Mouse (Mus musculus): ENCODE data around the gene Jakmip3. TPM values are rescaled to one million over a fixed set of nuclear protein-coding genes. Genes with fewer than 3 reads are reported as not detected.

The Jakmip3 gene
- polyA plus RNA-seq, 1 experiment = not detected

- no peak for TF ChIP-seq CEBPB (IDR thresholded peaks at IDR 0.05; ENCODE audit: low read depth)
- H3ac ChIP-seq (ENCODE audit: control insufficient read depth, insufficient read length, low read depth) = no peak overlapping the region
- peaks cover 77% of the 10 kb centered on the region for H3K27me3 ChIP-seq (ENCODE audit: control insufficient read depth, insufficient read depth, insufficient read length)
- H3K79me2 ChIP-seq (ENCODE audit: control insufficient read depth, insufficient read depth) = no peaks in the 10 kb centered on the region
- H3K79me3 ChIP-seq (ENCODE audit: low read depth) = no peaks in the 10 kb centered on the region
- H3K36me3 ChIP-seq (ENCODE audit: control insufficient read depth, insufficient read depth) = no peaks in the 10 kb centered on the region
- H3K4me3 ChIP-seq (ENCODE audit: insufficient read depth, poor library complexity, severe bottlenecking) = no peak overlapping the region
Measured at GRCm38 (mm10) chr7:139091681-139092080, 151.2 kb downstream of the Jakmip3 start.

GRCm38 (mm10) chr7:139092676-139093075 is 152.1 kb downstream of the Jakmip3 start:
- Histone ChIP-seq H3K36me3 (ENCODE audit: control insufficient read depth, insufficient read depth) (no peaks in the 10 kb centered on the region), H3K4me3 (ENCODE audit: insufficient read depth, poor library complexity, severe bottlenecking) (no peak overlapping the region), H3K27me3 (ENCODE audit: control insufficient read depth, insufficient read depth, insufficient read length) (peaks cover 82% of the 10 kb centered on the region), H3K79me3 (ENCODE audit: low read depth) (no peaks in the 10 kb centered on the region), H3K79me2 (ENCODE audit: control insufficient read depth, insufficient read depth) (no peaks in the 10 kb centered on the region), H3ac (ENCODE audit: control insufficient read depth, insufficient read length, low read depth) (no peak overlapping the region)
- TF ChIP-seq MYOG (IDR thresholded peaks at IDR 0.05; ENCODE audit: control insufficient read depth, extremely low read depth, insufficient read length) = no peak
- TF ChIP-seq USF1 (IDR thresholded peaks at IDR 0.05; ENCODE audit: low read depth) = no peak
- TF ChIP-seq MYOD1 (IDR thresholded peaks at IDR 0.05; ENCODE audit: control insufficient read depth, insufficient read length, low read depth) = no peak
- no peak for TF ChIP-seq CTCF (IDR thresholded peaks at IDR 0.05; ENCODE audit: control insufficient read depth, insufficient read depth, insufficient read length)
- TF ChIP-seq CEBPB (IDR thresholded peaks at IDR 0.05; ENCODE audit: low read depth) = no peak
- TF ChIP-seq MAX (IDR thresholded peaks at IDR 0.05) = no peak
- TF ChIP-seq FOSL1 (IDR thresholded peaks at IDR 0.05; ENCODE audit: insufficient read depth, low read length, poor library complexity, severe bottlenecking) = no peak

GRCm38 (mm10) chr7:139093124-139093523 is 152.6 kb downstream of the Jakmip3 start:
- Histone ChIP-seq H3K27me3 (ENCODE audit: control insufficient read depth, insufficient read depth, insufficient read length) (peaks cover 85% of the 10 kb centered on the region), H3ac (ENCODE audit: control insufficient read depth, insufficient read length, low read depth) (no peak overlapping the region), H3K4me3 (ENCODE audit: insufficient read depth, poor library complexity, severe bottlenecking) (no peak overlapping the region), H3K79me3 (ENCODE audit: low read depth) (no peaks in the 10 kb centered on the region), H3K36me3 (ENCODE audit: control insufficient read depth, insufficient read depth) (no peaks in the 10 kb centered on the region), H3K79me2 (ENCODE audit: control insufficient read depth, insufficient read depth) (no peaks in the 10 kb centered on the region)
- no peak for TF ChIP-seq USF1 (IDR thresholded peaks at IDR 0.05; ENCODE audit: low read depth)
- TF ChIP-seq CEBPB (IDR thresholded peaks at IDR 0.05; ENCODE audit: low read depth) = no peak
- no peak for TF ChIP-seq MYOG (IDR thresholded peaks at IDR 0.05; ENCODE audit: control insufficient read depth, extremely low read depth, insufficient read length)
- TF ChIP-seq CTCF (IDR thresholded peaks at IDR 0.05; ENCODE audit: control insufficient read depth, insufficient read depth, insufficient read length) = no peak
- TF ChIP-seq MYOD1 (IDR thresholded peaks at IDR 0.05; ENCODE audit: control insufficient read depth, insufficient read length, low read depth) = no peak
- no peak for TF ChIP-seq FOSL1 (IDR thresholded peaks at IDR 0.05; ENCODE audit: insufficient read depth, low read length, poor library complexity, severe bottlenecking)
- TF ChIP-seq MAX (IDR thresholded peaks at IDR 0.05) = no peak

GRCm38 (mm10) chr7:139093781-139094180 is 153.3 kb downstream of the Jakmip3 start:
- peaks cover 85% of the 10 kb centered on the region for H3K27me3 ChIP-seq (ENCODE audit: control insufficient read depth, insufficient read depth, insufficient read length)
- no peaks in the 10 kb centered on the region for H3K36me3 ChIP-seq (ENCODE audit: control insufficient read depth, insufficient read depth)
- H3K79me3 ChIP-seq (ENCODE audit: low read depth) = no peaks in the 10 kb centered on the region
- no peaks in the 10 kb centered on the region for H3K79me2 ChIP-seq (ENCODE audit: control insufficient read depth, insufficient read depth)
- H3K4me3 ChIP-seq (ENCODE audit: insufficient read depth, poor library complexity, severe bottlenecking) = no peak overlapping the region
- H3ac ChIP-seq (ENCODE audit: control insufficient read depth, insufficient read length, low read depth) = no peak overlapping the region
- TF ChIP-seq CEBPB (IDR thresholded peaks at IDR 0.05; ENCODE audit: low read depth) (no peak), MYOD1 (IDR thresholded peaks at IDR 0.05; ENCODE audit: control insufficient read depth, insufficient read length, low read depth) (no peak), USF1 (IDR thresholded peaks at IDR 0.05; ENCODE audit: low read depth) (no peak), CTCF (IDR thresholded peaks at IDR 0.05; ENCODE audit: control insufficient read depth, insufficient read depth, insufficient read length) (no peak), MYOG (IDR thresholded peaks at IDR 0.05; ENCODE audit: control insufficient read depth, extremely low read depth, insufficient read length) (no peak), FOSL1 (IDR thresholded peaks at IDR 0.05; ENCODE audit: insufficient read depth, low read length, poor library complexity, severe bottlenecking) (no peak), MAX (IDR thresholded peaks at IDR 0.05) (no peak)

- no peaks in the 10 kb centered on the region for H3K79me2 ChIP-seq (ENCODE audit: control insufficient read depth, insufficient read depth)
- no peak overlapping the region for H3K4me3 ChIP-seq (ENCODE audit: insufficient read depth, poor library complexity, severe bottlenecking)
- no peaks in the 10 kb centered on the region for H3K36me3 ChIP-seq (ENCODE audit: control insufficient read depth, insufficient read depth)
- no peaks in the 10 kb centered on the region for H3K79me3 ChIP-seq (ENCODE audit: low read depth)
- H3ac ChIP-seq (ENCODE audit: control insufficient read depth, insufficient read length, low read depth) = no peak overlapping the region
- no peak for TF ChIP-seq CEBPB (IDR thresholded peaks at IDR 0.05; ENCODE audit: low read depth)
- no peak for TF ChIP-seq MAX (IDR thresholded peaks at IDR 0.05)
- TF ChIP-seq MYOG (IDR thresholded peaks at IDR 0.05; ENCODE audit: control insufficient read depth, extremely low read depth, insufficient read length) = no peak
- no peak for TF ChIP-seq FOSL1 (IDR thresholded peaks at IDR 0.05; ENCODE audit: insufficient read depth, low read length, poor library complexity, severe bottlenecking)
- no peak for TF ChIP-seq MYOD1 (IDR thresholded peaks at IDR 0.05; ENCODE audit: control insufficient read depth, insufficient read length, low read depth)
- no peak for TF ChIP-seq CTCF (IDR thresholded peaks at IDR 0.05; ENCODE audit: control insufficient read depth, insufficient read depth, insufficient read length)
- H3K27me3 ChIP-seq (ENCODE audit: control insufficient read depth, insufficient read depth, insufficient read length) = peaks cover 84% of the 10 kb centered on the region
Measured at GRCm38 (mm10) chr7:139094761-139095160, 154.2 kb downstream of the Jakmip3 start.

GRCm38 (mm10) chr7:139095282-139095681 is 154.8 kb downstream of the Jakmip3 start:
- no peak overlapping the region for H3ac ChIP-seq (ENCODE audit: control insufficient read depth, insufficient read length, low read depth)
- H3K4me3 ChIP-seq (ENCODE audit: insufficient read depth, poor library complexity, severe bottlenecking) = no peak overlapping the region
- H3K79me3 ChIP-seq (ENCODE audit: low read depth) = no peaks in the 10 kb centered on the region
- TF ChIP-seq MAX (IDR thresholded peaks at IDR 0.05) (no peak), USF1 (IDR thresholded peaks at IDR 0.05; ENCODE audit: low read depth) (no peak), CEBPB (IDR thresholded peaks at IDR 0.05; ENCODE audit: low read depth) (no peak), MYOD1 (IDR thresholded peaks at IDR 0.05; ENCODE audit: control insufficient read depth, insufficient read length, low read depth) (no peak), CTCF (IDR thresholded peaks at IDR 0.05; ENCODE audit: control insufficient read depth, insufficient read depth, insufficient read length) (no peak), MYOG (IDR thresholded peaks at IDR 0.05; ENCODE audit: control insufficient read depth, extremely low read depth, insufficient read length) (no peak), FOSL1 (IDR thresholded peaks at IDR 0.05; ENCODE audit: insufficient read depth, low read length, poor library complexity, severe bottlenecking) (no peak)
- H3K36me3 ChIP-seq (ENCODE audit: control insufficient read depth, insufficient read depth) = no peaks in the 10 kb centered on the region
- H3K27me3 ChIP-seq (ENCODE audit: control insufficient read depth, insufficient read depth, insufficient read length) = peaks cover 84% of the 10 kb centered on the region
- no peaks in the 10 kb centered on the region for H3K79me2 ChIP-seq (ENCODE audit: control insufficient read depth, insufficient read depth)
